Mouse (Mus musculus) stomach, embryonic 16.5 days (tissue): ENCODE data around the gene Ets1. TPM values are rescaled to one million over a fixed set of nuclear protein-coding genes. Genes with fewer than 3 reads are reported as not detected.

Source experiments
- ATAC-seq: fragments of 200-750 bp; cut with Nextera tagmentation; 2 replicates; pipeline ENCODE4 v1.8.0; 2017; ENCODE audit warnings: moderate number of reproducible peaks, moderate TSS enrichment; ENCODE audit not compliant: insufficient read depth, low FRiP score
- H3K27ac ChIP-seq: fragments of 300-500 bp; sonication (generic); 2 replicates; pipeline ENCODE4 v1.5.1; 2014; ENCODE audit warnings: low read length
- H3K27me3 ChIP-seq: fragments of 300-500 bp; sonication (generic); 2 replicates; pipeline ENCODE4 v1.6.1; 2014; ENCODE audit warnings: low read length, control low read depth, mixed read lengths; ENCODE audit not compliant: control insufficient read depth, insufficient read depth
- H3K36me3 ChIP-seq: fragments of 300-500 bp; sonication (generic); 2 replicates; pipeline ENCODE4 v1.6.1; 2014; ENCODE audit warnings: low read length; ENCODE audit not compliant: control insufficient read depth, insufficient read depth
- H3K4me1 ChIP-seq: fragments of 300-500 bp; sonication (generic); 2 replicates; pipeline ENCODE4 v1.6.1; 2014; ENCODE audit warnings: low read length, control low read depth, mixed read lengths; ENCODE audit not compliant: control insufficient read depth, insufficient read depth
- H3K4me2 ChIP-seq: fragments of 300-500 bp; sonication (generic); 2 replicates; pipeline ENCODE4 v1.6.1; 2014; ENCODE audit warnings: low read depth, low read length, mixed read lengths
- H3K4me3 ChIP-seq: fragments of 300-500 bp; sonication (generic); replicated peaks from 2 replicates; pipeline ENCODE4 v1.5.1; 2014; ENCODE audit warnings: mild to moderate bottlenecking, low read length
- H3K9ac ChIP-seq: fragments of 300-500 bp; sonication (generic); 2 replicates; pipeline ENCODE4 v1.6.1; 2014; ENCODE audit warnings: low read length
- H3K9me3 ChIP-seq: fragments of 300-500 bp; sonication (generic); replicated peaks from 2 replicates; pipeline ENCODE4 v1.6.1; 2016; ENCODE audit warnings: low read length, control low read depth; ENCODE audit not compliant: control insufficient read depth
- WGBS: fragments of 180-500 bp; shearing (Covaris S2); extraction: QIAGEN DNeasy Blood & Tissue Kit; methylation state at CpG from one replicate; pipeline ENCODE4 v1.1.7; 2014; 5-methylcytosine and 5-hydroxymethylcytosine counted together
- polyA plus RNA-seq: library from polyadenylated mRNA; unstranded; fragments of >200 nt; fragmentation: Nextera tagmentation; extraction: Ambion mirVana; gene quantifications from 2 replicates; pipeline ENCODE4 v1.2.1, GENCODE M21; 2015

Gene Ets1
- polyA plus RNA-seq, 1 experiment from 2014 or later = 43.7 TPM

- 65% methylated on average over 9 of the region's 9 CpGs for WGBS
- Histone ChIP-seq H3K27ac (peak overlapping the region; percentile 46; the same call in 1 of the 2 replicates), H3K4me2 (peak overlapping the region; percentile 27; the same call in 1 of the 2 replicates)
These were observed 32.2 kb downstream of the Ets1 start for GRCm38 (mm10) chr9:32668075-32668673.

GRCm38 (mm10) chr9:32669397-32669796 lies 33.4 kb downstream of the Ets1 start:
- Histone ChIP-seq H3K4me1 (peaks cover 36% of the 10 kb centered on the region), H3K4me3 (no peak overlapping the region), H3K4me2 (no peak overlapping the region), H3K27me3 (no peaks in the 10 kb centered on the region), H3K9ac (no peak overlapping the region), H3K36me3 (no peaks in the 10 kb centered on the region), H3K9me3 (no peaks in the 10 kb centered on the region), H3K27ac (no peak overlapping the region)
- ATAC-seq = no peak
- 40% methylated on average over 2 of the region's 2 CpGs for WGBS

More at GRCm38 (mm10) chr9:32668075-32668673, 32.2 kb downstream of the Ets1 start:
- Histone ChIP-seq H3K9me3 (no peaks in the 10 kb centered on the region), H3K36me3 (no peaks in the 10 kb centered on the region), H3K4me1 (peaks cover 33% of the 10 kb centered on the region), H3K27me3 (no peaks in the 10 kb centered on the region), H3K4me3 (no peak overlapping the region), H3K9ac (no peak overlapping the region)
- no peak for ATAC-seq

GRCm38 (mm10) chr9:32671970-32672859 lies 36.2 kb downstream of the Ets1 start:
- H3K9ac ChIP-seq = peak overlapping the region; percentile 41
- peak overlapping the region; percentile 85 for H3K27ac ChIP-seq
- WGBS = 2% methylated on average over 35 of the region's 35 CpGs
- peak overlapping the region; percentile 60 for H3K4me2 ChIP-seq
- peak overlapping the region; percentile 33 for H3K4me3 ChIP-seq
- H3K9me3 ChIP-seq = no peaks in the 10 kb centered on the region
- H3K27me3 ChIP-seq = no peaks in the 10 kb centered on the region
- no peaks in the 10 kb centered on the region for H3K36me3 ChIP-seq
- ATAC-seq = peak; percentile 90
- peaks cover 48% of the 10 kb centered on the region for H3K4me1 ChIP-seq

- ATAC-seq = no peak
- Histone ChIP-seq H3K36me3 (no peaks in the 10 kb centered on the region), H3K27me3 (no peaks in the 10 kb centered on the region), H3K4me1 (peaks cover 42% of the 10 kb centered on the region), H3K4me2 (no peak overlapping the region), H3K9me3 (no peaks in the 10 kb centered on the region), H3K27ac (no peak overlapping the region), H3K4me3 (no peak overlapping the region), H3K9ac (no peak overlapping the region)
- WGBS = 71% methylated on average over 3 of the region's 3 CpGs
These were observed 37.9 kb downstream of the Ets1 start for GRCm38 (mm10) chr9:32673923-32674322.

GRCm38 (mm10) chr9:32675671-32676409 lies 39.8 kb downstream of the Ets1 start:
- H3K9ac ChIP-seq = 0 out of 2 replicates have a peak overlapping the region, but pooled peaks have one; percentile 5
- peak; percentile 62; the same call in 1 of the 2 replicates for ATAC-seq
- peak overlapping the region; percentile 3 for H3K4me2 ChIP-seq
- no peaks in the 10 kb centered on the region for H3K36me3 ChIP-seq
- WGBS = 5% methylated on average over 9 of the region's 9 CpGs
- no peaks in the 10 kb centered on the region for H3K27me3 ChIP-seq
- peaks cover 42% of the 10 kb centered on the region for H3K4me1 ChIP-seq
- H3K4me3 ChIP-seq = no peak overlapping the region
- peak overlapping the region; percentile 78 for H3K27ac ChIP-seq
- H3K9me3 ChIP-seq = no peaks in the 10 kb centered on the region

GRCm38 (mm10) chr9:32676480-32676879 lies 40.5 kb downstream of the Ets1 start:
- Histone ChIP-seq H3K4me2 (peak overlapping the region; percentile 3), H3K9ac (no peak overlapping the region), H3K27ac (peak overlapping the region; percentile 22; the same call in 1 of the 2 replicates), H3K9me3 (no peaks in the 10 kb centered on the region), H3K4me3 (no peak overlapping the region), H3K36me3 (no peaks in the 10 kb centered on the region), H3K27me3 (no peaks in the 10 kb centered on the region), H3K4me1 (peaks cover 36% of the 10 kb centered on the region)
- ATAC-seq = no peak
- WGBS = 8% methylated on average over 3 of the region's 3 CpGs

- Histone ChIP-seq H3K9ac (no peak overlapping the region), H3K4me3 (no peak overlapping the region), H3K27me3 (no peaks in the 10 kb centered on the region), H3K9me3 (no peaks in the 10 kb centered on the region), H3K4me2 (no peak overlapping the region), H3K36me3 (no peaks in the 10 kb centered on the region), H3K27ac (no peak overlapping the region), H3K4me1 (peaks cover 31% of the 10 kb centered on the region)
- ATAC-seq = no peak
- 77% methylated on average over 6 of the region's 6 CpGs for WGBS
These were observed 41.6 kb downstream of the Ets1 start for GRCm38 (mm10) chr9:32677646-32678045.

GRCm38 (mm10) chr9:32678120-32678757 lies 42.2 kb downstream of the Ets1 start:
- no peak overlapping the region for H3K27ac ChIP-seq
- 49% methylated on average over 4 of the region's 4 CpGs for WGBS

More at GRCm38 (mm10) chr9:32678120-32678757, 42.2 kb downstream of the Ets1 start:
- Histone ChIP-seq H3K4me2 (no peak overlapping the region), H3K4me1 (peaks cover 25% of the 10 kb centered on the region), H3K36me3 (no peaks in the 10 kb centered on the region), H3K27me3 (no peaks in the 10 kb centered on the region), H3K4me3 (no peak overlapping the region), H3K9me3 (no peaks in the 10 kb centered on the region), H3K9ac (no peak overlapping the region)
- no peak for ATAC-seq
